Mouse (Mus musculus): Measurements from ENCODE around the gene 3425401B19Rik.

GRCm38 (mm10) chr14:32659781-32660180 lies 25.3 kb downstream of the 3425401B19Rik start:
- TF ChIP-seq CTCF (IDR thresholded peaks at IDR 0.05; ENCODE audit: low read depth) (no peak), EP300 (IDR thresholded peaks at IDR 0.05; ENCODE audit: low read depth) (no peak)

Data from liver, embryonic 14.5 days (tissue).